Mouse (Mus musculus): ENCODE results near the gene Ddias.

- TF ChIP-seq CTCF (IDR thresholded peaks at IDR 0.05) (peak; percentile 94), EP300 (IDR thresholded peaks at IDR 0.05) (no peak)
Observed at GRCm38 (mm10) chr7:92903360-92904038, 29.5 kb upstream of the Ddias start.

Measured in lung, postnatal 0 days (tissue).